Mouse (Mus musculus): ENCODE measurements at regions not wholly inside any gene's neighbourhood (a gene's known extent, or its start where the extent isn't known, plus 50 kb on each side); places are given as distances from the start of the nearest gene placed in this dataset.

DNA sequence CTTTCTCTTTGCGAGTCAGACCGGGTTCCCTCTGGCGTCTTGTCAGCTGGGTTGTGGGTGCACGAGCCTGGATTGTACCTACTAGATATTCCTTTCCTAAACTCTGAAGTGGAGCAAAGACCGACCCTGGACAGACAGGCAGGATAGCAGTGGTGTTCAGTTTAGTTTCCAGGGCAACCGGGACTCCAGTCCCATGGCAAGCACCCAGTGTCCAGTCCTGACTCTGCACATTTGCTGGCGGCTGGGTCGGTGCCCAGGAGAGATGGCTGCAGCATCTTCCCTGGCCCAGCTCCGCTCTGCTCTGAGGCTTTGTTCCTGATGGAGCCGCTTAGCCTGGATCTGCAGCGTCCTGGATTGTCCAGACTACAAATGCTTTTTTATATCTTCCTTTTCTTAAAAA is 188.1 kb upstream of the Map3k1 start:
- WGBS = 66% methylated on average over 11 of the region's 11 CpGs
- no peak for DNase-seq (ENCODE audit: low read depth, low spot score)

- WGBS = 94% methylated on average over 11 of the region's 11 CpGs
- no peak for DNase-seq (ENCODE audit: low read depth, low spot score)
Measured at GRCm38 (mm10) chr13:111997980-111998945, 189.5 kb upstream of the Map3k1 start.

GRCm38 (mm10) chr13:111999647-112000292 is 191.0 kb upstream of the Map3k1 start:
- WGBS = 81% methylated on average over 6 of the region's 6 CpGs

DNA sequence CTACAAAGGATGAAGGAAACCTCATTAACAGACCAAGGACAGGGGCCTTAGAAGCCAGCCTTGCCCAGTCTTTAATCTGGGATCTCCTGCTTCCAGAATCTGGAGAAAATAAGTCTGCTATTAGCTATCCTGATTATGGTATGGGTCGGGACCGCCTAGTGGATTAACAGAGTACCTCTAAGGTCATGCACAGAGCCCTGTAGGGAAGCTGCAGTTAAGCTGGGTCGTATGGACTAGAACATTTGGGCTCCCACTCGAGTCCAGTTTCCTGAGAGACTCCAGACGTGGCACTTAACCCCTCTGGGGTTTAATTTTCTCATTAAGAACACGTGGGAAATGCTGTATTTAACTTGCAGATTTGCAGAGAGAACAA is 191.5 kb upstream of the Map3k1 start:
- WGBS = 75% methylated on average over 6 of the region's 6 CpGs
- DNase-seq (ENCODE audit: low read depth, low spot score) = no peak

More at GRCm38 (mm10) chr13:111999647-112000292, 191.0 kb upstream of the Map3k1 start:
- no peak for DNase-seq (ENCODE audit: low read depth, low spot score)

DNA sequence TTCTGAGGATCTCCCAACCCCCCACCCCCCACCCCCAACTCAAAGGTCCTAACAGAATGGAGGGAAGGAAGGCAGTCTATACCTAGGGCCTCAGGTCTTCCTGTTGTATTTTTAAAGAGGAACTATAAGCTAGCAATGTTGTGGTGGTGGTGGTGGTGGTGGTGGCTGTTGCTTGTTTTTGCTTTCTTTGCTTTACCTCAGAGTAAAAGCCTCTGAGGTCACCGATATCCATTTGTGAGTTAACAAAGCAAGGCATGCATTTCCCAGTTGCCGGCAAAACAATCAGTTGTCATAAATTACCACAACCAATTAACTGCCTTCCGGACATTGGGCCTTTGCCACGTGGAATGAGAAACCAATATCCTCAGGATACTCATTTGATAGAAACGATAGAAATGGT is 191.9 kb upstream of the Map3k1 start:
- WGBS = 27% methylated on average over 5 of the region's 5 CpGs
- DNase-seq (ENCODE audit: low read depth, low spot score) = no peak

GRCm38 (mm10) chr13:112001155-112002025 is 192.6 kb upstream of the Map3k1 start:
- DNase-seq (ENCODE audit: low read depth, low spot score) = no peak
- WGBS = 29% methylated on average over 20 of the region's 20 CpGs

GRCm38 (mm10) chr13:112002661-112003347 is 194.0 kb upstream of the Map3k1 start:
- 46% methylated on average over 15 of the region's 15 CpGs for WGBS
- DNase-seq (ENCODE audit: low read depth, low spot score) = no peak

- no peak for DNase-seq (ENCODE audit: low read depth, low spot score)
- 86% methylated on average over 7 of the region's 7 CpGs for WGBS
Measured at GRCm38 (mm10) chr13:112003445-112003844, 194.7 kb upstream of the Map3k1 start.

DNA sequence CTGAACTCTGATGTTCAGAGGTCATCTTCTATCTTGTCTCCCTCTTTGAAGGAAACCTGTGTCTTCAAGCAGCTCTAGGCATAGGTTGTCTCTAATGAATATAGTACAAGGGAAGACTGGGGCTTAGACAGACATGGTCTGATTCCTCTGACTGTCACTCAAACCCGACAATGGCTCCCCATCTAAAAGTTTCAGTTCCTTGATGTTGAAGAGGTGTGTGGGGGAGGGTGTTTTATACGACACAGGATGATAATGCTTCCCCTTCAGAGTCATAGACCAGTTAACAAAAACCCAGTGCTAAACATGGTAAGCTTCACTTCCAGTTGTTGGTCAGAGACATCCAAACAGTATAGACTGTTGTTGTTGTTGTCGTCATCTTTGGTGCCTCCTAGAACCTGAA is 195.3 kb upstream of the Map3k1 start:
- DNase-seq (ENCODE audit: low read depth, low spot score) = no peak
- 89% methylated on average over 3 of the region's 3 CpGs for WGBS

- DNase-seq (ENCODE audit: low read depth, low spot score) = no peak
- WGBS = 84% methylated on average over 8 of the region's 8 CpGs
Measured at GRCm38 (mm10) chr13:112005421-112005820, 196.6 kb upstream of the Map3k1 start.

GRCm38 (mm10) chr13:112008806-112009205 is 200.0 kb upstream of the Map3k1 start:
- WGBS = 95% methylated on average over 5 of the region's 5 CpGs

DNA sequence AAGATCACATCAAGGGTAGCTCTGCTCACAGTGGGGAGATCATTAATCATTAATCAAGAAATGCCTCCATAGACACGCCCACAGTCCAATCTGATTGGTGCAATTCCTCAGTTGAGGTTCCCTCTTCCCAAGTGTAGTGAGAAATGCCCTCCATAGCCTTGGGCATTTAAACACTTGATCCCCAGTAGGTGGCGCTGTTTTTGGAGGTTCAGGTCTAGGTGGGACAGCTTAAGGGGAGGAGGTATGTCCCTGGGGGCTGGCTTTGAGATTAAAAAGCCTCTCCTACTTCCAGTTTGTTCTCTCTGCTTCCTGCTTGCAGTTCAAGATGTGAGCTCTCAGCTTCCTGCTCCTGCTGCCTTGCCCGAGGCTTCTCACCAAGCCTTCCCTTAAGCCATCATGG is 200.5 kb upstream of the Map3k1 start:
- WGBS = 81% methylated on average over 3 of the region's 3 CpGs
- DNase-seq (ENCODE audit: low read depth, low spot score) = no peak

More at GRCm38 (mm10) chr13:112008806-112009205, 200.0 kb upstream of the Map3k1 start:
- no peak for DNase-seq (ENCODE audit: low read depth, low spot score)

DNA sequence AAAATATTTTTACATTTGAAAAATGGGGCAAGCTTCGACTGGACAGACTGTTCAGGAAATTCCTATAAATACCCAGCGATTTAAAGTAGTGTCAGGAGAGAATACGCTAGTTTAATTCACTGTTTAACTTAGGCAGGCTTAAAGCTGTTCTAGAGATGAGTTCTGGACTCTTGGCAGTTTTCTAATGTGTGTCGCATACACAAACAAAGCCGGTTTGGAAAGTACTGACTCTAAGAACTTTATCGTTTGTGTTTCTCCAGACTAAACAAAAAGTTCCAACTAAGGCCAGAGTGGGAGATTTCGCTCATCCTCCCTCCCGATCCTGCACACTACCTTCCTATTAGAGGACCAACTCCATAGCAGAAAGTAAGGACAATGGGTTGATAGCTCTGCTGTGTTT is 201.7 kb upstream of the Map3k1 start:
- 67% methylated on average over 8 of the region's 8 CpGs for WGBS
- DNase-seq (ENCODE audit: low read depth, low spot score) = no peak

GRCm38 (mm10) chr13:112012640-112013039 is 203.8 kb upstream of the Map3k1 start:
- WGBS = 68% methylated on average over 1 of the region's 1 CpGs

GRCm38 (mm10) chr13:112015083-112015482 is 206.3 kb upstream of the Map3k1 start:
- 88% methylated on average over 3 of the region's 3 CpGs for WGBS
- no peak for DNase-seq (ENCODE audit: low read depth, low spot score)

More at GRCm38 (mm10) chr13:112012640-112013039, 203.8 kb upstream of the Map3k1 start:
- DNase-seq (ENCODE audit: low read depth, low spot score) = no peak

- DNase-seq (ENCODE audit: low read depth, low spot score) = no peak
Measured at GRCm38 (mm10) chr13:112016280-112016679, 207.5 kb upstream of the Map3k1 start.

- DNase-seq (ENCODE audit: low read depth, low spot score) = no peak
- WGBS = 74% methylated on average over 7 of the region's 7 CpGs
Measured at GRCm38 (mm10) chr13:112018497-112019281, 209.9 kb upstream of the Map3k1 start.

DNA sequence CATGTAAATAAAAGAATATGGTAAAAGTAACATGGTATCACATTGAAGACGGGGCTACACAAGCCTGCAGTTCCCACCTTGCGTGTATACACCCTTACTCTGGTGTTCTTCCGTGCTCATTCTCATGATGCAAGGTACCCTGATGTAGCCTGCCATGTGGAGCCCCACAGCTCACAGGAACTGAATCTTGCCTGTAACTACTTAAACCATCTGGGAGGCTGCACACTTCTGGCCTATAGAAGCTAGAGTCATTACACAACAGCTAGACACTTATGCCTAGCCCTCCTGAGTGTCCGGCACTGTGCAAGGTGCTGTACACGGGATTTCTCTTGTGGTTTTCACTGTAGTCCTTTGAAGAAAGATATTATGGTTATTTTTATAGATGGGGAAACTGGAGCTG is 210.8 kb upstream of the Map3k1 start:
- WGBS = 79% methylated on average over 5 of the region's 5 CpGs
- no peak for DNase-seq (ENCODE audit: low read depth, low spot score)

DNA sequence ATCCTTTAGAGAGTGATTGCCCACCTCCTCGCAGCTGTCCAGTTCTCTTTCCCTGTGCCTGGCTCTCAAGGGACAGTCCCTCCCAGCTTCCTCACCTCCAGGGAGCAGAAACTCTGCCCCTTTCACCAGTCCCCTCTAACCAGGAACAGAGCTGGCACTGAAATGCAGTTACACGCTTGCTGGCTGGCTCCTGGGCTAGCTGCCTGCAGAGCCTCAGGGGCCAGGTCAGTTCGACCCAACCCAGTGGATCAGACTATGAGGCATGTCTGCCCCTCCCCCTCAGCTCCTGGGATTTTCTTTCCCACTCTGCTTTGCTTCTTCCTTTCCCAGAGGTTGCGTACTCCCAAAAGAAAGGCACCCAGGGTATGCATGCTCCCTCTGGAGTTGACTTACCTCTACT is 214.4 kb upstream of the Map3k1 start:
- WGBS = 71% methylated on average over 4 of the region's 4 CpGs
- DNase-seq (ENCODE audit: low read depth, low spot score) = no peak

Measured in large intestine, adult 2 months (tissue).